Mouse (Mus musculus): ENCODE measurements around the gene Pax4.

- TF ChIP-seq POLR2A (IDR thresholded peaks at IDR 0.05; ENCODE audit: control insufficient read depth, extremely low read depth, insufficient read depth, low read length, poor library complexity), result no peak
- no peak for TF ChIP-seq CTCF (IDR thresholded peaks at IDR 0.05; ENCODE audit: borderline replicate concordance, control insufficient read depth, extremely low read depth, insufficient read depth, low read length, poor library complexity)
These were observed 25.7 kb upstream of the Pax4 start, which contains the start of gene Snd1 for GRCm38 (mm10) chr6:28474839-28475238.

All from thymus, adult 2 months (tissue).